Mouse (Mus musculus): Measurements from ENCODE around the gene Atp2b2. TPM values are rescaled to one million over a fixed set of nuclear protein-coding genes. Genes with fewer than 3 reads are reported as not detected.

The Atp2b2 gene
- total and polyA plus RNA-seq, 2 experiments from 2014 or later = 35.4 to 96.3 TPM

DNA sequence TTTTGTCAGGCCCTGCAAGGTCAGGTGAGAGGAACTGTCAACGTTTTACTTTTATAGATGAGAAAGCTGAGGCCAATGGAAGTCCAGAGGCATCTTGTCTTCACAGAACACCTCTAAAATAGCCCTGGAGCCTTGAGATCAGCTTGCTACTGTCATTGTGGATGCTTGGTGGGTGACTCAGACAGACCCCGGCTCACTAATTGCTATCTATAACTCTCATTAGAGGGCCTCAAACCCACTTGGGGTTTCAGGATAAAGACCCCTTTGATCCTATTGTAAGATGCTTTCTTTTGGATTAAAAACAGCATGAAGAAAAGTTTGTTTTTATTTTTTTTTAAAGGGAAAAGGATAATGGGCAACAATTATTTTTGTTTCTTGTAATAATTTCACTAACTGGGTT, 243.5 kb downstream of the Atp2b2 start:
- Histone ChIP-seq H3K27ac (ENCODE audit: low read depth, low read length) (no peak overlapping the region), H3K4me3 (ENCODE audit: low read depth, low read length) (no peak overlapping the region)
- DNase-seq (ENCODE audit: low spot score) = no peak

DNA sequence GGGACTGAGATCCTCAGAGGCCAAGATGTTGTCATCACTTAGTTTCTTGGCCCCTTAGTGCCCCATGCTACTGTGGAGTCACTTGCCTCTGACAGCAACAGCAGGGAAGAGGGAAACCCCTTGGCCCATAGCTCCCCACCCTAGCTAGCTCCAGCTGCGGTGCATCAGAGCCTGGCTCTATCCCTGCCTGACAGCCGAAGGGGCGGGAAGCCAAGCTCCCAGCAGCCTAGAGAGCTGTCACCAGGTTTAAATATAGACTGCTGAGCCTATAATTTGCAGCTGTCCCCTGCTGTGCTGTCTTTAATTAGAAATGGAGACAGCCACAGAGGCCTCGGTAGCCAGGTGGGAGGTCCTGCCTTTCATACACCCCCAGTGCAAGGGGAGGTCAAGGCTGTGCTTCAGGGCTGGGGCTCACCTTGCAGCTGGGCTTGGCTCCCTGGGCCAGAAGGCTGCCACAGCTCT, 247.1 kb downstream of the Atp2b2 start:
- DNase-seq (ENCODE audit: low spot score) (peak; percentile 62), ATAC-seq (ENCODE audit: low FRiP score) (0 out of 2 replicates have a peak, but pooled peaks have one; percentile 44)
- no peak for TF ChIP-seq CTCF (IDR thresholded peaks at IDR 0.05)

More for the DNA sequence above, 243.5 kb downstream of the Atp2b2 start:
- WGBS = 24% methylated on average over 2 of the region's 2 CpGs
- no peak overlapping the region for H3K4me2 ChIP-seq (ENCODE audit: low read depth, low read length, poor library complexity, severe bottlenecking)
- no peak for ATAC-seq (ENCODE audit: low FRiP score)
- H3K9ac ChIP-seq (replicated peaks; ENCODE audit: low read length, poor library complexity, severe bottlenecking) = no peak overlapping the region
- no peaks in the 10 kb centered on the region for H3K9me3 ChIP-seq (ENCODE audit: low read length)
- peaks cover 50% of the 10 kb centered on the region for H3K36me3 ChIP-seq (ENCODE audit: insufficient read depth, low read length)
- no peaks in the 10 kb centered on the region for H3K4me1 ChIP-seq (ENCODE audit: insufficient read depth, low read length)
- TF ChIP-seq CTCF (IDR thresholded peaks at IDR 0.05) = no peak
- H3K27me3 ChIP-seq (ENCODE audit: insufficient read depth, low read length) = no peaks in the 10 kb centered on the region

DNA sequence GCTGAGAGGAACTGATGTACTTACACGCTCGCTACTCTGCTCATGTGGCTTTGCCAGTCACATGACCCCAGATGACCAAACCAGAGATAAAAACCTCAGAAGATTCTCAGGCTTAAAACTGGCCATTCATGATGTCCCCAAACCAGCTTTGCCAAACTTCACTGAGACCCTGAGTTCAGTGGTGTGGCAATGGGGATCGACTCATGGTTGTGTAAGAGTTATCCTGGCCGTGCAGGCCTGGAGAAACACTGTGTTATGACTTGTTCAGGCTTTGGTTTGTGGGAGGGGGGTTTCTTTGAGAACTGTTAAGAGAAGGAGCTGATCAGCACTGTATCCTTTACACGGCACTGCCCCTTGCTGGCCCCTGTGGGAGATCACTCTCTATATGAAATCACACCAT, 250.0 kb downstream of the Atp2b2 start:
- TF ChIP-seq CTCF (IDR thresholded peaks at IDR 0.05) = no peak
- no peaks in the 10 kb centered on the region for H3K27me3 ChIP-seq (ENCODE audit: insufficient read depth, low read length)
- no peak for ATAC-seq (ENCODE audit: low FRiP score)
- H3K27ac ChIP-seq (ENCODE audit: low read depth, low read length) = no peak overlapping the region
- H3K4me3 ChIP-seq (ENCODE audit: low read depth, low read length) = no peak overlapping the region
- no peak overlapping the region for H3K4me2 ChIP-seq (ENCODE audit: low read depth, low read length, poor library complexity, severe bottlenecking)
- 69% methylated on average over 5 of the region's 5 CpGs for WGBS
- H3K9me3 ChIP-seq (ENCODE audit: low read length) = no peaks in the 10 kb centered on the region
- no peaks in the 10 kb centered on the region for H3K4me1 ChIP-seq (ENCODE audit: insufficient read depth, low read length)
- no peak for DNase-seq (ENCODE audit: low spot score)
- H3K9ac ChIP-seq (replicated peaks; ENCODE audit: low read length, poor library complexity, severe bottlenecking) = no peak overlapping the region
- peaks cover 61% of the 10 kb centered on the region for H3K36me3 ChIP-seq (ENCODE audit: insufficient read depth, low read length)

More for the DNA sequence above, 247.1 kb downstream of the Atp2b2 start:
- no peaks in the 10 kb centered on the region for H3K9me3 ChIP-seq (ENCODE audit: low read length)
- no peaks in the 10 kb centered on the region for H3K27me3 ChIP-seq (ENCODE audit: insufficient read depth, low read length)
- no peaks in the 10 kb centered on the region for H3K4me1 ChIP-seq (ENCODE audit: insufficient read depth, low read length)
- H3K36me3 ChIP-seq (ENCODE audit: insufficient read depth, low read length) = peaks cover 50% of the 10 kb centered on the region
- H3K4me3 ChIP-seq (ENCODE audit: low read depth, low read length) = no peak overlapping the region
- no peak overlapping the region for H3K4me2 ChIP-seq (ENCODE audit: low read depth, low read length, poor library complexity, severe bottlenecking)
- WGBS = 8% methylated on average over 4 of the region's 4 CpGs
- H3K27ac ChIP-seq (ENCODE audit: low read depth, low read length) = peak overlapping the region; percentile 59
- H3K9ac ChIP-seq (replicated peaks; ENCODE audit: low read length, poor library complexity, severe bottlenecking) = no peak overlapping the region

DNA sequence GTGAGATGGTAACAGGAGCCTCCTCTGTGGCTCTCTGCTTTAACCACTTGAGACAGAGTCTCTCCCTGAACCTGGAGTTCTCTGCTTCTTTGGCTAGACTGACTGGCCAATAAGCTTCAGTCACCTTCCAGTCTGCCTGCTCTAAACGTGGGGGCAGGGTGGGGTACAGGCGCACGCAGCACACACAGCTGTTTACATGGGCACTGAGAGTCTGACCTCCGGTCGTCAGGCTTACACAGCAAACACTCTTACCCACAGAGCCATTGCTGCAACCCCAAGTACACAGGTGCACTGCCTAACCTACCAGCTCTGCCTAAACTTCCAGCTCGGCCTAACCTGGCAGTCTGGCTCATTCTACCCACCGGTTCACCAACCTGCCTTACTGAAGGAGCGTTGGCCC, 251.4 kb downstream of the Atp2b2 start:
- Histone ChIP-seq H3K4me1 (ENCODE audit: insufficient read depth, low read length) (no peaks in the 10 kb centered on the region), H3K27ac (ENCODE audit: low read depth, low read length) (no peak overlapping the region), H3K27me3 (ENCODE audit: insufficient read depth, low read length) (no peaks in the 10 kb centered on the region), H3K9ac (replicated peaks; ENCODE audit: low read length, poor library complexity, severe bottlenecking) (no peak overlapping the region), H3K4me2 (ENCODE audit: low read depth, low read length, poor library complexity, severe bottlenecking) (no peak overlapping the region), H3K36me3 (ENCODE audit: insufficient read depth, low read length) (peaks cover 52% of the 10 kb centered on the region), H3K9me3 (ENCODE audit: low read length) (no peaks in the 10 kb centered on the region), H3K4me3 (ENCODE audit: low read depth, low read length) (no peak overlapping the region)
- ATAC-seq (ENCODE audit: low FRiP score) (no peak), DNase-seq (ENCODE audit: low spot score) (no peak)
- no peak for TF ChIP-seq CTCF (IDR thresholded peaks at IDR 0.05)
- WGBS = 77% methylated on average over 8 of the region's 8 CpGs

- DNase-seq (ENCODE audit: low spot score) (no peak), ATAC-seq (ENCODE audit: low FRiP score) (no peak)
- Histone ChIP-seq H3K9me3 (ENCODE audit: low read length) (no peaks in the 10 kb centered on the region), H3K9ac (replicated peaks; ENCODE audit: low read length, poor library complexity, severe bottlenecking) (no peak overlapping the region), H3K27ac (ENCODE audit: low read depth, low read length) (no peak overlapping the region), H3K36me3 (ENCODE audit: insufficient read depth, low read length) (peaks cover 36% of the 10 kb centered on the region), H3K4me1 (ENCODE audit: insufficient read depth, low read length) (no peaks in the 10 kb centered on the region), H3K27me3 (ENCODE audit: insufficient read depth, low read length) (no peaks in the 10 kb centered on the region), H3K4me2 (ENCODE audit: low read depth, low read length, poor library complexity, severe bottlenecking) (no peak overlapping the region), H3K4me3 (ENCODE audit: low read depth, low read length) (no peak overlapping the region)
- 54% methylated on average over 6 of the region's 6 CpGs for WGBS
- no peak for TF ChIP-seq CTCF (IDR thresholded peaks at IDR 0.05)
These were observed 254.9 kb downstream of the Atp2b2 start for GRCm38 (mm10) chr6:113787459-113787968.

DNA sequence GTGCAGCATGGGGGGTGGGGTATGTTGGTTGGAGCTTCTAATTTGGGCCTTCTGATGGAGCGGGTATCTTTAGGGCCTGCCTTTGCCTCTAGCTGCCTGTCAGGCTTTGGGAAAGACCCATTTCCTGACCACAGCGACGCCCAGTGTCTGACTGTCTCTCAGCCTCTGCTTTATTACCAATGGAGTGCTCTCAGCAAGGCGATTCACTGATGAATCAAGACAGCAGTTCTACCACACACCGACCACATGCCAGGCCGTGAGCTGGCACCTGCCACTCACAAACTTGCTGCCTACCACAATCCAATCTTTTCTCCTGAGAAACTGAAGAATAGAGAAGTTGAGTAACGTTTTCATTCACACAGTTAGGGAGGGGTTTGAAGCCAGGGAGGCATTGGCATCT, 256.8 kb downstream of the Atp2b2 start:
- no peak for DNase-seq (ENCODE audit: low spot score)
- Histone ChIP-seq H3K36me3 (ENCODE audit: insufficient read depth, low read length) (peaks cover 35% of the 10 kb centered on the region), H3K27me3 (ENCODE audit: insufficient read depth, low read length) (no peaks in the 10 kb centered on the region), H3K9ac (replicated peaks; ENCODE audit: low read length, poor library complexity, severe bottlenecking) (no peak overlapping the region), H3K4me3 (ENCODE audit: low read depth, low read length) (no peak overlapping the region), H3K27ac (ENCODE audit: low read depth, low read length) (no peak overlapping the region), H3K4me1 (ENCODE audit: insufficient read depth, low read length) (no peaks in the 10 kb centered on the region), H3K9me3 (ENCODE audit: low read length) (no peaks in the 10 kb centered on the region), H3K4me2 (ENCODE audit: low read depth, low read length, poor library complexity, severe bottlenecking) (no peak overlapping the region)
- TF ChIP-seq CTCF (IDR thresholded peaks at IDR 0.05) = no peak
- ATAC-seq (ENCODE audit: low FRiP score) = no peak
- 84% methylated on average over 7 of the region's 7 CpGs for WGBS

All from midbrain, postnatal 0 days (tissue).